Mouse (Mus musculus) ZHBTc4 (cell line): ENCODE results near the gene Agmat.
A peak's percentile ranks its signal among the peaks of the same experiment; 100 is the strongest.

Experiments used
- DNase-seq: peaks from one replicate; pipeline ENCODE4 v3.0.0-alpha.2; 2011; ENCODE audit warnings: low read depth, low spot score

Gene Agmat

GRCm38 (mm10) chr4:141735206-141735560 is 11.3 kb upstream of the Agmat start:
- DNase-seq: no peak

DNA sequence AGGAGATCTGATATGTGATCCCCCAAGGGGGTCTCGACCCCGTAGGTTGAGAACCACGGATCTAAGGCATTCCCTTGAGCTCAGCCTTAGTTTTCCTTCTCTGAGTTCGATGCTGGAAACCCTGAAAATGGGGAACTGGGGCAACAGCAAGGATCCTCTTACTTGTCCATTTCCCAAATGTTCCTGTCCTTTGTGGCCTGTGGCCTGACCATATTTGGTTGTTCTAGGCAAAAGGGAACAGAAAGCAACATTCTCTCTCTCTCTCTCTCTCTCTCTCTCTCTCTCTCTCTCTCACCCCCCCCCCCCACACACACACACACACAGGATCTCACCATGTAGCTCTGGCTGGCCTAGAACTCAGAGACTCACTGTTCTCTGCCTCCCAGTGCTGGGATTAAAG is 9.6 kb upstream of the Agmat start:
- DNase-seq: no peak

DNA sequence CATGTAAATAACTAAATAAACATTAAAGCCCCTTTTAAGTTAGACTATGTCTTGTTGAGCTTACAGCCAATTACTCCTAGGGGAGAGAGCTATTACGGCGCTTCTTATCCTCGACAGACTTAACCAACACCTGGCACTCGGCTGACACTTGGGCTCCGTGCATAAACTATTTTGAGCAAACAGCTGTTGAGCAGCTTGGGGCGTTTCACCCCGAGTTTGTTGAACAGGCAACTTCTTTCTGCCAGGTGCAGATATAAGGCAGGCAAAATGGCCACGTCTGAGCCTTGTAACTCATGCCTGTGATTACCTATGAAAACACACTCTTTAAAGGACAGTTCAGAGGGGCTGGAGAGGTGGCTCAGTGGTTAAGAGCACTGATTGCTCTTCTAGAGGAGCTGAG is 8.5 kb upstream of the Agmat start:
- no peak for DNase-seq

DNA sequence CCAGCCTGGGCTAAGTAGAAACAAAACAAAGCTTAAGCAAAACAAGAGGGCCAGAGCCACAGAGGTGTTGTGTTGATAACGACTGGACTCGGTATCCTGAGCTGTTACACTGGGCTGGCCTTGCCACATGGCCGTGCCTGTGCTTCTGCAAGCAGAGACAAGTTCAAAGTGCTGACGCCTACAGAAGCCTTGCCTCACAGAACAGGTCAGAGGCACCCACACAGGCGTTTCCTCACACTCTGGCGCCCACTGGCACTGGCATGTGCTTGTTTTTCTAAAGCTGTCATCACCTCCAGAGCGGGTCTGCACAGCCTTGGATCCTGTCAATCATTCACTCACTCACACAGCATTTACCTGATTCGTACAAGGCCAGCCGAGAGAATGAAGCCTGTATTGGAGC is 4.6 kb upstream of the Agmat start:
- DNase-seq: no peak

DNA sequence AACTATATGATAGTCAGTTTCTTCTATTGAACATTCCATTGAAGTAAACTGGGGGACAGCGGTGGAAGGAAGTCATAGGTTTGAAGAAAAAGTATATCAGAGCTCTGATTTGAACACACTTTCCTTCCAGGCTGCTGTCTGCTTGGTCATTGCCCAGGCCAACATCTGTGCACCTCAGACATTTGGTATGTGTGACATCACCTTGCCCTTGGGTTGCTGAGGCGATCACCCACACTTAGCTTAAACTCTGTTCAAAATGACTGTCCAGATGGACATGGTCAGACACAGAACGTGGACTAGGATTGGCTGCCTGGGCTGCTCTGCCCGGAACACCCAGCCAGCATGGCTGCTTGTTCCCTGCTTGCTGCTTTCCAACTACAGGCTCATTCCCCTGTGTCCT is 4.1 kb upstream of the Agmat start:
- DNase-seq: no peak

GRCm38 (mm10) chr4:141749557-141749956 is 3.1 kb downstream of the Agmat start:
- DNase-seq: peak; percentile 25

DNA sequence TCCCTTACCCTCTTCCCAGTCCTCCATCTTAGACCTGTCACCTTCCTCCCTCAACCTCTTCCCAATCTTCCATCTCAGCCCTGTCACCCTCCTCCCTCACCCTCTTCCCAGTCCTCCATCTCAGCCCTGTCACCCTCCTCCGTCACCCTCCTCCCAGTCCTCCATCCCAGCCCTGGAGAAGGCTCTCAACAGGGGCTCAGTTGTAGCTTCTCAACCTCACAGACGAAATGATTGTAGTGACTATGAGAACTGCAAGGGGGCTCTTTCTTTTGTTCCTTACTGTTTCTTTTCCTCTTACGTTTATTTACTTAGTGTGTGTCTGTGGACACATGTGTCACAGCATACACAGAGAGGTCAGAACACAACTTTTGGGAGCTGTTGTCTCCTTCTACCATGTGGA is 4.4 kb downstream of the Agmat start:
- DNase-seq: peak; percentile 54

DNA sequence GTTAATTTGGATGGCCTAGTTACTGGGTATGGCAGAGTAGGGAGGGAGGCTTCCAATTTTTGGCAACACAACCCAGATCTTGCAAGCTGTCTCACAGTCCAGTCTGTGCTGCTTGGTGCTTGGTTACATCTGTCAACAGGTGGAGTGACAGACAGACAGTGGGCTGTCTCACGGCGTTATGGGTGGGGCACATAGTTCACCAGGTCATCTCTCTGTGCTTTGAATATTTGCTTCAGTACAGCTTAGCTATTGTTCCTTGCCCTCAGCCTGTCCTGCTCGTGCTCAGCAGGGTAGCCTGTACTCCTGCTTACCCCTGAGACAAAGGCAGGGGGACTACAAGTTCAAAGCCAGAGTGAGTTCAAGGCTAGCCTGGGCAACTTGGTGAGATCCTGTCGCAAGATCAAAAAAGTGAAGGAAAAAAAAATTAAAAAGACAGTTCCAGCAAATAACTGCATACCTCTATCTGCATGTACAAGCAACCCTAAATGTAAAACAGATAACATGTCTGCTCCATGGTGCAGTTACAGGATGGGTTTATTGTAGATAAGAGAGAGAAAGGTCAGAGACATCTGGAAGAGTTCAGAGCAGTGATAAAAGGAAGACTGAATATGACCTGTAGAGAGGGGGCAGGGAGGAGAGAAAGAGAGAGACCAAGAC is 5.1 kb downstream of the Agmat start:
- peak; percentile 68 for DNase-seq

- DNase-seq: peak; percentile 76
These were observed 5.6 kb downstream of the Agmat start for GRCm38 (mm10) chr4:141752076-141752421.

DNA sequence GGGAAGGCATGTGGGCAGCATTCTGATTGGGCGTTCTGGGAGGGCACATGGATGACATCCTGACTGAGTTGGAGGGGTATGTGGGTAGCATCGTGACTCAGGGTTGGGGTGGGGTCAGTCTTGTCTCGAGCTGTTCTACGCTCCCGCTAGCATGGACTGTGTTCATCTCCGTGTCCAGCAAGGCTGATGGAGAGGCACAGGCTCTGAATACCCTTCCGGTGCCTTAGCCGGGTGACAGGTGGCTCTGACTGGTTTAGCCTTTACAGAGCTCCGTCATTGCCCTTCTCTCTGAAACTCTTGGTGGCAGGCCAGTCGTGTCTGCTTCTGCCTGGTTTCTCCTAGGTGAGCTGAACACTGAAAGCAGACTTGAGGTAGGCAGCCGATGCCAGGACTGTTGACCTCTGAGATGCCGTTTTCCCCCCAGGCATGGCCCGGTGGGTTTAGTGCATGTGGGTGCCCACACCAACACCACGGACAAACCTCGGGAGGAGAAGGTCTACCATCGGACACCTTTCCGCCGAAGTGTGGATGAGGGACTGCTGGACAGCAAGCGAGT is 9.0 kb downstream of the Agmat start:
- DNase-seq: no peak

DNA sequence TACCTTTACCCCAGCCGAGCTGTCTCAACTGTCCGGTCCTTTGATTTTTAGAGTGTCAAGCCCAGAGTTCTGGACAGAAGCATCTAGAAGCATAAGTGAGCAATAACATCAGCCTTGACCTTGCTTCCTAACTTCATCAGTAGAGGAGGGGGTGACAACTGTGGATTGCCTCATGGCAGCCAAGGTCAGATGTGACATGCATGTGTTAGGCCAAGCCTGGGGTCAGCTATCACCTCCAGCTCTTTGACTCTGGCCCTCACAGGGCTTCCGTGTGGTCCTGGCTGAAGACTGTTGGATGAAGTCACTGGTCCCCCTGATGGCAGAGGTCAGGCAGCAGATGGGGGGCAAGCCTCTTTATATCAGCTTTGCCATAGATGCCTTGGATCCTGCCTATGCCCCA is 10.7 kb downstream of the Agmat start:
- DNase-seq: no peak

DNA sequence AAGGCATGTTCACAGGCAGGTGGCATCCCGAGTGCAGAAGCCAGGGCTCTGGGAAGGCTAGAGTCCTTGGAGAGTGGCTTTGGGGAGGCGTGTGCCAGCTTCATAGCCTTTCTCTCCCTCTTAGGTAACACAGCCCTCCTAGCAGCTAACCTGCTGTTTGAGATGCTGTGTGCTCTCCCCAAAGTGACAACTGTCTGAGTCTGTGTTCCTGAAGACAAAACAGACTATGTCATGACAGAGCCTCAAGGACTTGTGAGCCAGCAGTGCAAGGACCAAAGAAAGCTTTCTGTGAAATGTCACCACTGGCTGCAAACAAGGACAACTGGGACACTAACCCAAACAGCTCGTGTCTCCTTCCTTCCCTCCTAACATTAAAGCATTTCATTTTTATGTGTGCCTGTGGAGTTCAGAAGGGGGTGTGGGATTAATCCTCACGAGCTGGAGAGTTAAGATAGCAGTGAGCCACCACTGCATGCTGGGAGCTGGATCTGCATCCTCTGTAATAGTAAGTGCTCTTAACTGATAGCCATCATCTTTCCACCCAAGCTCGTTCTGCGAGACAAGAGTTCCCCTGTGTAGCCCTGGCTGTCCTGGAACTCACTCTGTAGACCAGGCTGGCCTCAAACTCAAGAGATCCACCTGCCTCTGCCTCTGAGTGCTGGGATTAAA is 12.5 kb downstream of the Agmat start:
- no peak for DNase-seq

DNA sequence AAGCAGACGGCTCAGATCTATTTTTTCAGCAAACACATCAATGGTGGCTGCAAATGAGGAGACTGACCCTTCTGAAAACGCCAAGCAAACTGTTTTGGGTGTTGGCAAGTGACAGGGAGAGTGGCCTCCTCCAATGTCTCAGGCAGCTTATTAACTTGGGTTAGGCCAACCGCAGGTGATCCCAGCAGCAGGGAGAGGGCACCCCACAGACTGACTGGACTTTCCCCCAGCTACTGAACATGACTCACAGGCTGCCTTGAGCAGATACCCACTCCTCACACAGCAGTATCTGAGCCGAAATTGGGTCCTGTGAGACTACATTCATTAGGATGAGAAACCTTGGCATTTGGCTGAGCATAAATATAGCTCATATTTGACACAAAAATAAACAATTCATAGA is 14.5 kb downstream of the Agmat start:
- no peak for DNase-seq

DNA sequence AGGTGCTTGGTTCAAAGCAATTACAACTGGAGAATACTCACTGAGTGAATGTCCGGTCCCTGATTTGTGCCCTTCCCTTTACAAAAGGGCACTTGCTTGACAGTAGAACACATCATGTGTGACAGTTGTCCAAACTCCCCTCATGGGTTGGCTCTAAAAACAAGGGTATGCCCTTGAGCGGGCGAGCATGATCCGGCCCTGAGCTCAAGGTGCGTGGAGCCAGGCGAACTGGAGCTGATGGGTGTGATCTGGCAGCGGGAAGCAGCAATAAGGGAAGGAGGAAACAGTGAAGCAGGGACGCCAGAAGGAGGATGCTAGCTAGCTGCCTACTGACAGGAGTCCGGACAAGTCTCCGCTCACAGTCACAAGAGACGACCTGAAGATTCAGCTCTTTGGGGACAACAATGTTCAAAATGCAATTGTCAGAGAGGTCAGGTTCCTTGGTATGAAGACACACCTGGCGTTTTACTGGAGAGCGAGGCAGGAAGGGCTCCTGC is 15.7 kb downstream of the Agmat start:
- DNase-seq: no peak

DNA sequence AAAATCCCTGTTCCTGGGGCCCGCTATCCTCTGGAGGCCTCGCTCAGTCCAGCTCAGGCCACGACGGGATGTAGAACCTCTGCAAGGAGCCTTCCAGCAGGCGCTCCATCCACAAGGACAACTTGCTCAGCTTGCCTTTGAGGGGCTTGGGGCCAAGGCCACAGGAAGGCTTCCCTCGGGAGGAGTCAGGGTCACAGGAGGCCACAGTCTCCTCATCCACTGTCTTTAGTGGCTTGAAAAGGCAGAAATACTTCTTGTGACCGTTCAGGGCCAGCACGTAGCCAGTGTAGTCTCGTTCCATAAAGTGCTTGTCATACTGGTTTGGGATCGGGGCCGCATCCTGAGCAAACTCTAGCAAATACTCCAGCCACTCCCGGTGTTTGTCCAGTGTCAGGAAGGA is 17.0 kb downstream of the Agmat start:
- no peak for DNase-seq

DNA sequence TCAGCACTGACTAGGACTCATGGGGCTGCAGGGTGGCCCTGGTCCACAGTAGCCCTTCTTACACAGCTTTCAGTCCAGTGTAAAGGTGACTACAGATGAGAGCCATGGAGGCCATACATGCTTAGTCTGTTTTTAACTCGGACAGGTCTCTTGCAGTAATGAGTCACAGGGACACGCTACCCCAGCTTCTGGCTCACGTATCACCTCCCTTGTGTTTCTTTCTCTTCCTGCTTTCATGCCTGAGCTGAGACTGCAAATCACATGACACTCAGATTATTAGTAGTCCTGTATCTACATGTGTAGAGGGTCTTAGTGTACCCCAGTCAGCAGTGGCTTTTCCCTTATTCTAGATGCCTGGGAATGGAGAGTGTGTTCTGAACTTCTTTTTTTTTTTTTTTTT is 18.5 kb downstream of the Agmat start:
- no peak for DNase-seq

DNA sequence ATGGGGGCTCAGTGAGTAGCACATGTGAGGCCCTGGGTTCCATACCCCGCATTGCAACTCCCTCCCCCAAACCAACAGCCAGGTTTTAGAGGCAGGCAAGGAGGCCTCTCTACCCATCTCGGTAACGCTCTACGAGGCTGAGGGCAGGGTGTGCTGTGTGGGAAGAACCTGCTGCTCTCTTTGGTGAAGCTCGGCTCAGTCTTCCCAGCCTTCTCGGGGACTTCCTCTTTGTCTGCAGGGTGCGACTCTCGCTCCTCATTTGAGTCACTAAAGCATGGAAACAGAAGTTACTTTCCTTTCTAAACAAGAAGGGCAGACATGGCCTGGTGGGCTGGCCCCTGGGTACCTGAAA is 19.8 kb downstream of the Agmat start:
- DNase-seq: no peak

DNA sequence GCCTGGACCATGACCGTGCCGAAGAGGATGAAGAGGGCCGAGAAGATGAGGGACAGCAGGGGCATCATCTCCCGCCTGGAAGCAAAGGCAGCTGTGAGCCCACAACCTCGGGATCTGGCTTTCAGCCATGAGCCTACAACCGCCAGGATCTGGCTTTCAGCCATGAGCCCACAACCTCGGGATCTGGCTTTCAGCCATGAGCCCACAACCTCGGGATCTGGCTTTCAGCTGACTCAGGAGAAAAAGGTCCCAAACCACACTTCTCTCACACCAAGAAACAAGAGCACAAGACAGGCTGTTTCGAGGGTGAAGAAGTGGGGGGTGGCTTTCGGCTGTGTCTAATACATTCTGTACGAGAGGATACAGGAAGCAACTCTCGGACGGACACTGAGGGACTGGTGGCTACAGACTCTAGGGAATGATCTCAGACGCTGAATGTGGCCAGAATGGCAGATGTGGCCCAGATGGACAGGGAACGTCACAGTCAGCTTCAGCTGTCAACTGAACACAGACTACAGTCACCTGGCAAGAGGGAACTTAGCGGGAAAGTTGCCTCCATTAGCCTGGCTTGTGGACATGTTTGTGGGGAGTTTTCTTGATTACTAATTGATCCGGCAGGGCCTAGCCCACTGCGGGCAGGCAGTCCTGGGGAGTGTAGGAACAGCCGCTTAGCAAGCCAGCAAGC is 20.3 kb downstream of the Agmat start:
- DNase-seq: no peak

DNA sequence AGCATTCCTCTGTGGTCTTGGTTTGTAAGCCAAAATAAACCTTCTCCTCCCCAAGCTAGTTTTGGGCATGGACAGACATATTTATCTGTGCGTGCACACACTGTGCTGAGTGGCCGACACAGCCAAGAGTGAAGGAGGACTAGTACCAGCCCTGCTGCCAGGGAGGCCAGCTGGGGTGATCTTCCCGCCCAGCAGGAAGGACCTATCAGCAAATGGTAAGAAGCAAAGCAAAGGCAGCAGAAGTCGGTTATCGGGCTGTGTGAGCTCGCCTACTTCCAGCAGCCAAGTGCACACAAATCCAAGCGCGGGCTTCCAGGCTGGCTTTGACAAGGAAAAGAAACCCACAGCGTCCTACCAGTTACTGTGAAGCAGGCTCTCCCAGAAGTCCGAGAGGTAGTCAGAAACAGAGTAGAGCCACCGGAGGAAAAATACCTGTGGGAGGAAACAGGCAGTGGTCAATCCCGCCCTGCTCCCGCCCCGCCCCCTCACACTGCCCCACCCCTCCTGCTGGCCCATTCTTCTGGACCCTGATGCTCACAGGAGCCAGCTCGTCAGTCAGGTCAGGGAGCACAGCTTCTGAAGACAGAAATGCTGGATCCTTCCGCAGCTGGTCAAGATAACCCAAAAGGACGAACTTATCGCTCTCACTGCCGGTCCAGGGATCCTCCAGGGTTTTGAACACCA is 21.0 kb downstream of the Agmat start:
- DNase-seq: no peak

GRCm38 (mm10) chr4:141769501-141770160 is 23.2 kb downstream of the Agmat start:
- DNase-seq: no peak

DNA sequence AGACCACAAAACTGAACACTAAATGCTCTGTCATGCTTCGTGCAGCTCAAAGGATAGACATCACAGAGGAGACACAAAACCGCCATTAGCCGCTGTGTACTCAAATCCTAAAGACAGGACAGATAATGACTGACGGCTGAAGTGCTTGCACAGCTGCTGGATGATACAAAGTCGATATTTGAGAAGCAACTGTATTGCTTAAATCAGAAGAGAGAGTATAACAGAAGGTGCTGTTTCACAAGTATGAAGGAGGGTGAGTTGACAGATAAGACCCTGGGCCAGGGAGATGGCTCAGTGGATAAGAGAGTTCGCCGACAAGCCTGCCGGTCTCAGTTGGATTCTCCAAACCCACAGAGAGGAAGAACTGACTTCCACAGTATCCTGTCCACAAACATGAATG is 25.4 kb downstream of the Agmat start:
- DNase-seq: no peak

- DNase-seq: peak; percentile 50
These were observed 26.5 kb downstream of the Agmat start for GRCm38 (mm10) chr4:141773019-141773418.
